Mouse (Mus musculus) liver, embryonic 18 days (tissue): ENCODE data around the gene Rab6a. TPM values are rescaled to one million over a fixed set of nuclear protein-coding genes. Genes with fewer than 3 reads are reported as not detected.

Source experiments
- polyA plus RNA-seq: library from polyadenylated mRNA; depleted of rRNA; stranded (reverse); fragments of >200 nt; gene quantifications from 2 replicates; pipeline ENCODE4 v1.2.3, GENCODE M21; 2012; rRNA removed

The Rab6a gene
- polyA plus RNA-seq, result 26.7 and 27.4 TPM in 2 replicates

DNA sequence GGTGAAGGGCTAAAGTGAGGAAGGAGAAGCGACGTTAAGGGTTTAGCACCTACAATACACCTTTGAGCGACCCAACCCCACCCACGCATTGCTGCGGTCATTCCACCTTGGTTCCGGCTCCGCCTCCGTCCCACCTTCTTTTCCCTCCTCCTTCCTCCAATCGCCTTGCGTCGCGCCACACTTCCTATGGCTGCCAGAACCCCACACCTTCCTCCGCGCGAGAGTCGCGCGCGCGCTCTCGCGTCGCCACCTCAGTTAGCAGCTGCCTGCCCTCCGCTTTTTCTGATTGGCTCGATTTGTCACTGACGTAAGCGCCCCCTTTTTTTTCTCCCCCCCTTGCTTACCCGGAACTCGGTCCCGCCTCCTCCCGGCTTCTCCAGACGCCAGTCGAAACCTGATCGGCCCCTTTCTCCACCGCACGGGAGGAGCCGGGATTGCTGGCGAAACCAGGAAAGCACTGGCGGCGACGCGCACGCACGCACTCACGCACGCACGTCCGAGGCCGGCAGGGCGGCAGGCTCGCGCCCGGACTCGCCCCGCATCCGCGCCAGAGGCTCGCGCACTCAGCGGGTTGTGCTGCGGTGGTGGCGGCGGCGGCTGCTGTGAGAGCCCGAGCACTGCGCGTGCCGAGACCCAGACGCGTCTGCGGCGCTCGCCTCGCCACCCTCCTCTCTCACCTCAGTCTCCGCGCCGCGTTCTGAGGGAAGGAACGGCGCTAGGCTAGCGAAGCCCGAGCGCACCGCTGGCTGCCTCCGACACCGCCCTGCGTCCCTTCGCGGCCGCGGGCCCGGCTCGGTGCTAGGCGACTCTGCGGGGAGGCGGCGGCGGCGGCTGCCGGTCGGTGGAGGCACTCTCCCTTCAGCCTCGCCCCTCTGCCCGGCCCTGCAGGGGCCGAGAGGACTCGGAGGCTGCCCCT lies at the start of gene Rab6a:
Rab6a (plus strand) TSS at position 197 of the 916 bp plus-strand sequence.

DNA sequence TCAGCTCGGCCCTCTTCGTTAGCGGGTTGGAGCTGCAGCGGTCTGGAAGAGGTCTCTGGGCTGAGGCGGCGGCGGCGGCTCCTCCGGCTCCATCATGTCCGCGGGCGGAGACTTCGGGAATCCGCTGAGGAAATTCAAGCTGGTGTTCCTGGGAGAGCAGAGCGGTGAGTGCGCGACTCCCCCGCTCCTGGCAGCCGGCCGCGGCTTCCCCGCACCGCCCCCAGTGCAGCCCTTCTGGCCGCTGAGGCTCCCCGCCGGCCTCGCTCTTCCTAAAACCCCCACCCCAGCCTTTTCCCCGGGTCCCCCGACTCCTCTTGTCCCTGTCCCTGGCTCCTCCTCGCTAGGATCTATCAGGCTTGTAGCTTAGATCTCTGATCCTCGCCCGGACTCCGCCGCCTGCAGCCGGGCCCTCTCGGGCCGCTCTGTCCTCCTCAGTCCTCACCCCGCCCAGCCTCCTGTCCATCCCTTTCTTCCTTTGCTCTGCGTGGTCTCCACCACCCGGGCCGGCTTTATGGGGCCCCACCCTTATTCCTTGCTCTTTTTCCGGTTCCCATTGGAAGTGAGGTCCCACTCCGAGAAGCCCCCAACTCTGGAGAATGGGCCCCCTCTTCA lies 1.0 kb downstream of the Rab6a start, which contains the start of gene Mrpl48:
Mrpl48 (minus strand) TSS at position 172 of the 612 bp plus-strand sequence.

DNA sequence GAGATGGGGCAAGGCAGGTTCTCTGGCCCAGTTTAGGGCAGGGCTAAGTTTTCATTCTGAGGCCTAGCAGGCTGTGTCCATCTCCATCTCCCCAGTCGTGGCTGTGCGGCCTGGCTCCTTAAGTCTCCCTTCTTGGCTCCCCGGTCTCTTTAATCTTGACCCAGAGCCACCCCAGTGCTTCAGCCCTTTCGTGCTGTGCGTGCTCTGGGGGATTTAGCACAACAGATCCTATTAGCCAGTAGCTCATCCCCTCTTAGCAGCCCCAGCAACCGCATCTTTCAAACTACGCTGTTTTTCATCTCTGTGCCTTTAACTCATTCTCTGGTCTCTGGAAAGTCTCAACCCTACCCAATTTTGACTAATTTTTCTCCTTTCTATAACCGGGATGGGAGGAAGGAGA lies 55.0 kb downstream of the Rab6a start, which contains the start of gene Plekhb1:
Plekhb1 (minus strand) TSS at position 184 of the 400 bp plus-strand sequence.

Other genes with a start within 250 kb of the Rab6a start
- gene C2cd3, start 235.2 kb upstream of the Rab6a start, polyA plus RNA-seq, result 6.1 and 7.4 TPM in 2 replicates
- 30.8 and 32.5 TPM in 2 replicates for gene Ppme1, start 235.1 kb upstream of the Rab6a start, polyA plus RNA-seq
- 0.01 TPM in 1 of 2 replicates, not detected in the other for gene Ucp3, start 134.4 kb upstream of the Rab6a start, polyA plus RNA-seq
- gene Ucp2, start 114.1 kb upstream of the Rab6a start, polyA plus RNA-seq, result 225 and 250 TPM in 2 replicates
- gene Dnajb13, start 92.5 kb upstream of the Rab6a start, polyA plus RNA-seq, result 0.47 and 0.73 TPM in 2 replicates
- gene Coa4, start 70.3 kb upstream of the Rab6a start, polyA plus RNA-seq, result 10.3 and 10.5 TPM in 2 replicates
- gene Mrpl48, start 891 bp downstream of the Rab6a start, polyA plus RNA-seq, result 20.4 and 22.1 TPM in 2 replicates
- gene Plekhb1, start 55.0 kb downstream of the Rab6a start, polyA plus RNA-seq, result 0.89 and 1.5 TPM in 2 replicates
- gene Fam168a, start 99.2 kb downstream of the Rab6a start, polyA plus RNA-seq, result 4.3 and 5.0 TPM in 2 replicates